Mouse (Mus musculus): ENCODE results near the gene Olfr17. TPM values are rescaled to one million over a fixed set of nuclear protein-coding genes. Genes with fewer than 3 reads are reported as not detected.
"Not testable (repeated sequence)": the region's sequence is repeated elsewhere in the genome, so short reads cannot be mapped to it uniquely, and the experiment has no call there.

The Olfr17 gene
- polyA plus RNA-seq (2015; fragmentation: Nextera tagmentation; extraction: Ambion mirVana), result 0.08 and 0.12 TPM in 2 replicates

DNA sequence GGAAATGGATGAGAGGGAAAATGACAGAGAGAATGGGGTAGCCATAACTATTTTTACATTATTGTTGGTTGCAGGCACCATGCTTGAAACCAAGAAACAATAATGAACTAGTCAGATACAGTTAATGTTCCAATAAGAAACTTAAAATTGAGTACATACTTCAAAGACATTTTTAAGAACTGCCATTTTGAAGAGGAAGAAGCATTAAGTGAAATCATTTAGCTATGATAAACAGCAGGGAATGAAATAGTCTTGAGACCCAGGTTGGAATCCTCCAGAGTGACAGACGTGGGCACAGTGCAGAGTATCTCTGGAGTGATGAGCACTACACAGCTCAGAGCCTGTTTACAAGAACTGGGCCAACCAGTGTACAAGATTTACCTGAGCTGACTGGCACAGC lies at the start of gene Olfr17:
Olfr17 (plus strand) TSS at position 301 of the 400 bp plus-strand sequence.
- no peak for ATAC-seq (ENCODE audit: insufficient number of reproducible peaks, low FRiP score, low TSS enrichment, low read depth)
- Histone ChIP-seq H3K27me3 (no peaks in the 10 kb centered on the region), H3K9me3 (replicated peaks) (no peaks in the 10 kb centered on the region), H3K4me3 (replicated peaks) (no peak within 1 kb of the TSS), H3K4me2 (replicated peaks) (no peak within 1 kb of the TSS), H3K4me1 (no peaks in the 10 kb centered on the region), H3K27ac (replicated peaks) (no peak within 1 kb of the TSS), H3K9ac (no peak within 1 kb of the TSS), H3K36me3 (no peaks in the 10 kb centered on the region)
- 44% methylated on average over 1 of the region's 1 CpGs for WGBS

DNA sequence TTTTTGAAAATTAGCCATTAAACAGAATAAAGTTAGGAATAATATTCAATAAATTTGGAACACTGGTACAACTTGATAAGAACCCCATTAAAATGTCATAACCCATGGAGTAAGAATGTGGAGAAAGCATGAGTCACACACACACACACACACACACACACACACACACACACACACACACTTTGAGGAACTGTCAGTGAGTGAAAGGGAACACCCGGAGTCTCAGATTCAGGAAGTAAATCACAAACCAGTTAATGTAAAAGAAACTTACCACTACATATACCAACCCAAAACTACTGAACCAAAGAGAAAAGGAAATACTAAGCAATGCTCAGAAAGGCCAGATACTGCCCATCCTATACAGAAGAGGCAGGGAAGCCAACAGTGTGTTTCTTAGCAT lies 48.6 kb upstream of the Olfr17 start:
- Histone ChIP-seq H3K27ac (replicated peaks) (no peak overlapping the region), H3K4me3 (replicated peaks) (no peak overlapping the region), H3K36me3 (no peaks in the 10 kb centered on the region), H3K27me3 (no peaks in the 10 kb centered on the region), H3K4me1 (no peaks in the 10 kb centered on the region), H3K4me2 (replicated peaks) (no peak overlapping the region), H3K9ac (no peak overlapping the region), H3K9me3 (replicated peaks) (no peaks in the 10 kb centered on the region)
- 71% methylated on average over 1 of the region's 1 CpGs for WGBS
- no peak for ATAC-seq (ENCODE audit: insufficient number of reproducible peaks, low FRiP score, low TSS enrichment, low read depth)

DNA sequence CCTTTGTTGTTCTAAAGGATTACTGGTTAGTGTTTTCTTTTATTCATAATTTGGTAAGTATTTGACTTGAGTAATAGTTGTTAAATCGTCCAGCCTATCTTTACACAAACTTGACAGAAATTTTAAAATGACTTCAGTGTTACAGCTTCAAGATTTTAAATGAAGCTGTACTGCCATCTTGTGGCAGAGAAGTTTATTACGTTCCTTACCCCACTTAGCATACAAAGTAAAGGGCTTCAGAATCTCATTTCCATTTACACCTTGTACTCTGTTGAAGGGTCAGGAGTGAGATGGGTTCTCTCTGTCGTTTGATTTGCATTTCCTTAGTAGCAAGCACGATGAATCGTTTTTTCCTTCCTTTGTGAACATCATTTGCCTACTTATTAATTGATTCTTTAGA lies 47.2 kb upstream of the Olfr17 start:
- H3K9me3 ChIP-seq (replicated peaks), result no peaks in the 10 kb centered on the region
- no peak overlapping the region for H3K4me3 ChIP-seq (replicated peaks)
- H3K4me1 ChIP-seq, result no peaks in the 10 kb centered on the region
- H3K36me3 ChIP-seq, result no peaks in the 10 kb centered on the region
- no peaks in the 10 kb centered on the region for H3K27me3 ChIP-seq
- no peak overlapping the region for H3K9ac ChIP-seq
- WGBS, result 6% methylated on average over 5 of the region's 5 CpGs
- no peak overlapping the region for H3K27ac ChIP-seq (replicated peaks)
- ATAC-seq (ENCODE audit: insufficient number of reproducible peaks, low FRiP score, low TSS enrichment, low read depth), result no peak
- no peak overlapping the region for H3K4me2 ChIP-seq (replicated peaks)

GRCm38 (mm10) chr7:107047578-107047977 lies 45.4 kb upstream of the Olfr17 start:
- Histone ChIP-seq H3K4me3 (replicated peaks) (no peak overlapping the region), H3K4me2 (replicated peaks) (no peak overlapping the region), H3K4me1 (no peaks in the 10 kb centered on the region), H3K27ac (replicated peaks) (no peak overlapping the region), H3K9me3 (replicated peaks) (no peaks in the 10 kb centered on the region), H3K9ac (no peak overlapping the region), H3K36me3 (no peaks in the 10 kb centered on the region), H3K27me3 (no peaks in the 10 kb centered on the region)
- WGBS, result 42% methylated on average over 3 of the region's 3 CpGs
- no peak for ATAC-seq (ENCODE audit: insufficient number of reproducible peaks, low FRiP score, low TSS enrichment, low read depth)

DNA sequence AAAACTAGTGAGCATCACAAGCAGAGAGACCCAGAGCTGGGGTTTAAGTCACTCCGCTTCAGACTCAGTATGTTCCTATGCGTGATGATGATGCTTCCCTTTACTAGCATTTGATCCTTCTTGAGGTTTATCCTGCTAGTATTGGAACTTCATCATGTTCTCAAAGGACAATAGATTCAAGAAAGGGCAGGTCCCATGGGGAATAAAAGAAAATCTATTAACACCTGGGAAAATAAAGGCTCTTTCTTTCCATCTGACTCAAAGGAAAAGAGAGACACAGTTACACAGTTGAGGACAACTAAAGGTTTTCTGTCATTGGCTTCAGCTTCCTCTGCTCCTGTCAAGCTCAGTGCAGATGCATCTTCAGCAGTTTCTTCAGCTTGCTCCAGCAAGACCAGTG lies 22.3 kb upstream of the Olfr17 start, which contains the start of gene Olfr714:
Olfr714 (plus strand) TSS at position 301 of the 400 bp plus-strand sequence.
- no peaks in the 10 kb centered on the region for H3K4me1 ChIP-seq
- no peak within 1 kb of the TSS for H3K4me2 ChIP-seq (replicated peaks)
- no peak within 1 kb of the TSS for H3K27ac ChIP-seq (replicated peaks)
- no peaks in the 10 kb centered on the region for H3K36me3 ChIP-seq
- ATAC-seq (ENCODE audit: insufficient number of reproducible peaks, low FRiP score, low TSS enrichment, low read depth), result no peak
- WGBS, result 88% methylated on average over 2 of the region's 2 CpGs
- H3K9ac ChIP-seq, result no peak within 1 kb of the TSS
- no peak within 1 kb of the TSS for H3K4me3 ChIP-seq (replicated peaks)
- no peaks in the 10 kb centered on the region for H3K27me3 ChIP-seq
- no peaks in the 10 kb centered on the region for H3K9me3 ChIP-seq (replicated peaks)

DNA sequence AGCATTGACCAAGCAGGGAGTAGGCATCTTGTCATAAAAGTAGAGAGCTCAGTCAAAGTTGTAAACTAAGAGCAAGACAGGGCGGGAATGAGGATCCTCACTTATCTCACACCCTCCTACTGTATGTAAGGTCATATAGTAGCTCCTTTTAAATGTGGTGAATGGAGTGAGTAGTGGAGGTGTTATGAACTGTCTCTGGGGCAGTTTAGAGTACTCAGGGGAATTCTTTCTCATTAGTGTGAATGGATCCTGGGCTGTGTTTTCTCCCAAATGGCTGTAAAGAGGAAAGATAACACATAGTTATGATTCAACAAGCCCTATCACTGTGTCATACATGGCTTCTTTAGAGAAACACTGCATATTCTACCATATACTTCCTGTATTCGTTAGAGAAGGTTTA lies 17.2 kb downstream of the Olfr17 start, which contains the start of gene Olfr715b:
Olfr715b (minus strand) TSS at position 101 of the 400 bp plus-strand sequence.
- not testable (repeated sequence) for H3K4me1 ChIP-seq; H3K9me3 ChIP-seq (replicated peaks); H3K27me3 ChIP-seq; H3K4me3 ChIP-seq (replicated peaks); H3K9ac ChIP-seq; H3K36me3 ChIP-seq; H3K4me2 ChIP-seq (replicated peaks); ATAC-seq (ENCODE audit: insufficient number of reproducible peaks, low FRiP score, low TSS enrichment, low read depth); H3K27ac ChIP-seq (replicated peaks)
- 83% methylated on average over 2 of the region's 2 CpGs for WGBS

GRCm38 (mm10) chr7:107130983-107131382 lies 38.0 kb downstream of the Olfr17 start, which contains the start of gene Olfr715:
TSS of gene Olfr715 (minus strand) at chr7:107131083.
- not testable (repeated sequence) for H3K9ac ChIP-seq; H3K4me2 ChIP-seq (replicated peaks); ATAC-seq (ENCODE audit: insufficient number of reproducible peaks, low FRiP score, low TSS enrichment, low read depth); H3K4me1 ChIP-seq; H3K27me3 ChIP-seq; H3K4me3 ChIP-seq (replicated peaks); H3K9me3 ChIP-seq (replicated peaks); H3K36me3 ChIP-seq; H3K27ac ChIP-seq (replicated peaks)
- 67% methylated on average over 2 of the region's 3 CpGs for WGBS

DNA sequence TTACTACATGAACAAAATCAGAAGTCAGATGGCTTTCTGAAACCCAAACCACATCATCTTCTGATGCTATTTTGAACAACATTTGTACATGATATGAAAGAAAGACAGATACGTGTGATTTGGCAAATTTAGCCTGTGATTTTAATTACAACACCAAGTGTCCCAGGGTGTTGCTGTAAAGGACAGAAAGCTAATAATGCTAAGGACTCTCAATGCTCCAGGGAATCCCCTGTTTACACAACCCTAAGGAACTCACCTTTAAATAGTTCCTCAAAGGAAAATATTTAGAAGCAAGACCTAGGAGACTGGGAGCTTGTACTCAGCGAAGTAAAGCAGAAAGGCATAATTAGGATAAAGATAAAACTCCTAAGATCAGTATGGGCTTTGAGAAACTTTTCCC lies 45.0 kb downstream of the Olfr17 start, which contains the start of gene Olfr716:
Olfr716 (plus strand) TSS at position 301 of the 400 bp plus-strand sequence.
- 63% methylated on average over 2 of the region's 2 CpGs for WGBS
- not testable (repeated sequence) for H3K4me1 ChIP-seq; ATAC-seq (ENCODE audit: insufficient number of reproducible peaks, low FRiP score, low TSS enrichment, low read depth)

More for the DNA sequence above, 45.0 kb downstream of the Olfr17 start, which contains the start of gene Olfr716:
- H3K27ac ChIP-seq (replicated peaks); H3K9me3 ChIP-seq (replicated peaks); H3K36me3 ChIP-seq; H3K9ac ChIP-seq; H3K27me3 ChIP-seq; H3K4me3 ChIP-seq (replicated peaks); H3K4me2 ChIP-seq (replicated peaks): not testable (repeated sequence)

Other genes with a start within 250 kb of the Olfr17 start
- gene Olfr703, start 249.9 kb upstream of the Olfr17 start, polyA plus RNA-seq (2015; fragmentation: Nextera tagmentation; extraction: Ambion mirVana), result not detected in 2 replicates
- not detected in 2 replicates for gene Olfr704, start 230.0 kb upstream of the Olfr17 start, polyA plus RNA-seq (2015; fragmentation: Nextera tagmentation; extraction: Ambion mirVana)
- gene Olfr705, start 216.3 kb upstream of the Olfr17 start, polyA plus RNA-seq (2015; fragmentation: Nextera tagmentation; extraction: Ambion mirVana), result not detected in 2 replicates
- 0.05 TPM in 1 of 2 replicates, not detected in the other for gene Olfr706, start 205.1 kb upstream of the Olfr17 start, polyA plus RNA-seq (2015; fragmentation: Nextera tagmentation; extraction: Ambion mirVana)
- 0.16 TPM in 1 of 2 replicates, not detected in the other for gene Olfr707, start 192.0 kb upstream of the Olfr17 start, polyA plus RNA-seq (2015; fragmentation: Nextera tagmentation; extraction: Ambion mirVana)
- 0.12 TPM in 1 of 2 replicates, not detected in the other for gene Olfr1532-ps1, start 185.2 kb upstream of the Olfr17 start, polyA plus RNA-seq (2015; fragmentation: Nextera tagmentation; extraction: Ambion mirVana)
- gene Olfr709-ps1, start 161.0 kb upstream of the Olfr17 start, polyA plus RNA-seq (2015; fragmentation: Nextera tagmentation; extraction: Ambion mirVana), result 0.05 TPM in 1 of 2 replicates, not detected in the other
- not detected in 2 replicates for gene Olfr710, start 144.9 kb upstream of the Olfr17 start, polyA plus RNA-seq (2015; fragmentation: Nextera tagmentation; extraction: Ambion mirVana)
- gene Olfr6, start 129.3 kb upstream of the Olfr17 start, polyA plus RNA-seq (2015; fragmentation: Nextera tagmentation; extraction: Ambion mirVana), result 0.11 TPM in 1 of 2 replicates, not detected in the other
- gene Olfr711, start 117.8 kb upstream of the Olfr17 start, polyA plus RNA-seq (2015; fragmentation: Nextera tagmentation; extraction: Ambion mirVana), result not detected in 2 replicates
- not detected in 2 replicates for gene Olfr2, start 87.1 kb upstream of the Olfr17 start, polyA plus RNA-seq (2015; fragmentation: Nextera tagmentation; extraction: Ambion mirVana)
- 0.16 TPM in 1 of 2 replicates, not detected in the other for gene Olfr713, start 62.0 kb upstream of the Olfr17 start, polyA plus RNA-seq (2015; fragmentation: Nextera tagmentation; extraction: Ambion mirVana)
- not detected in 2 replicates for gene Olfr714, start 22.2 kb upstream of the Olfr17 start, polyA plus RNA-seq (2015; fragmentation: Nextera tagmentation; extraction: Ambion mirVana)
- not detected in 2 replicates for gene Olfr715b, start 17.1 kb downstream of the Olfr17 start, polyA plus RNA-seq (2015; fragmentation: Nextera tagmentation; extraction: Ambion mirVana)
- not detected in 2 replicates for gene Olfr715, start 37.9 kb downstream of the Olfr17 start, polyA plus RNA-seq (2015; fragmentation: Nextera tagmentation; extraction: Ambion mirVana)
- gene Olfr716, start 45.1 kb downstream of the Olfr17 start, polyA plus RNA-seq (2015; fragmentation: Nextera tagmentation; extraction: Ambion mirVana), result 0.05 TPM in 1 of 2 replicates, not detected in the other
- not detected in 2 replicates for gene Nlrp14, start 73.8 kb downstream of the Olfr17 start, polyA plus RNA-seq (2015; fragmentation: Nextera tagmentation; extraction: Ambion mirVana)
- not detected in 2 replicates for gene Rbmxl2, start 116.2 kb downstream of the Olfr17 start, polyA plus RNA-seq (2015; fragmentation: Nextera tagmentation; extraction: Ambion mirVana)

Data from embryonic facial prominence, embryonic 15.5 days (tissue).